Mouse (Mus musculus): Measurements from ENCODE around the gene Abcg8. TPM values are rescaled to one million over a fixed set of nuclear protein-coding genes. Genes with fewer than 3 reads are reported as not detected.

Gene Abcg8
- polyA plus RNA-seq, 1 experiment from 2014 or later = 0.17 TPM

DNA sequence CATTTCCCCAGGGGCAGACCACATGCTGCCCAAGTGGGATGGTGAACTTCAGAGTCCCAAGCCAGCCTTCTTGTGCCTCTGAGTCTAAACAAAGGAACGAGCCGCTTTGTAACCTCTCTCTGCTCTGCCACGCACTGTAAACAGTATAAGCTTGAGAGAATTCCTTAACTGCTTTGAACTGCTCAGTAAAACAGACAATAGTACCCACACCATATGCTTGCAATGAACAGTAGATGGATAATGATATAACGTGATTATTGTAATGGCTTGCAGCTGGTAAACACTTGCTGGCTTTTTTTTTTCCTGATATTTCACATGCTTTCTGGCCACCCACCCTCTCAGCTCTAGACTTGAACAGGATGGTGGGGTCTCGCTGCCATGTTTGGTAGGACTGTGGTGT is 11.9 kb downstream of the Abcg8 start:
- H3K9ac ChIP-seq (ENCODE audit: low read length) = no peak overlapping the region
- no peak overlapping the region for H3K4me3 ChIP-seq (ENCODE audit: low read length)
- no peak overlapping the region for H3K4me2 ChIP-seq (ENCODE audit: low read depth, low read length)
- H3K36me3 ChIP-seq (ENCODE audit: control insufficient read depth, insufficient read depth) = no peaks in the 10 kb centered on the region
- no peaks in the 10 kb centered on the region for H3K9me3 ChIP-seq (replicated peaks; ENCODE audit: control insufficient read depth, low read length)
- H3K27me3 ChIP-seq (ENCODE audit: control insufficient read depth, insufficient read depth, low read length) = peaks cover 4% of the 10 kb centered on the region; the same call in 1 of the 2 replicates
- ATAC-seq (replicated peaks; ENCODE audit: extremely low read depth, insufficient read depth, low FRiP score) = no peak
- 75% methylated on average over 5 of the region's 5 CpGs for WGBS
- H3K4me1 ChIP-seq (ENCODE audit: control insufficient read depth, insufficient read depth, low read length) = no peaks in the 10 kb centered on the region
- no peak overlapping the region for H3K27ac ChIP-seq (ENCODE audit: low read length)

DNA sequence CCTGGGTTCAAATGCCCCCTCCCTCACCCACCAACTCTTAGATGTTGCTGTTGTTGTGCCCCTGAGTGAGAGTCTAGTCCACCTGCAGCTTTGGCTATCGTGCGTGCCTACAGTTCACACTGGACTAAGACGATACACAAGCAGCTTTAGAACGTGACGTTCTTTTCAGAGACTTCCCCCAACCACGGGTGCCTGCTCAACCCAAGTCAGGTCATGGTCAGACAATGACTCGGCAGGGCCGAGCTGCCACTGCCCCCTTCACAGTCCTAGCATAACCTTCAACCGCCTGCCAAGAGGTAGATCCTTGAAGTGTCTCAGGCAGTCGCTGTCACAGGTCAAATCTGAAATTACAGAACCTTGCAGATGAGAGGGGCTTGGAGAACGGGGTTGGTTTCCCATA is 12.7 kb downstream of the Abcg8 start:
- 78% methylated on average over 11 of the region's 11 CpGs for WGBS
- no peaks in the 10 kb centered on the region for H3K36me3 ChIP-seq (ENCODE audit: control insufficient read depth, insufficient read depth)
- no peak for ATAC-seq (replicated peaks; ENCODE audit: extremely low read depth, insufficient read depth, low FRiP score)

DNA sequence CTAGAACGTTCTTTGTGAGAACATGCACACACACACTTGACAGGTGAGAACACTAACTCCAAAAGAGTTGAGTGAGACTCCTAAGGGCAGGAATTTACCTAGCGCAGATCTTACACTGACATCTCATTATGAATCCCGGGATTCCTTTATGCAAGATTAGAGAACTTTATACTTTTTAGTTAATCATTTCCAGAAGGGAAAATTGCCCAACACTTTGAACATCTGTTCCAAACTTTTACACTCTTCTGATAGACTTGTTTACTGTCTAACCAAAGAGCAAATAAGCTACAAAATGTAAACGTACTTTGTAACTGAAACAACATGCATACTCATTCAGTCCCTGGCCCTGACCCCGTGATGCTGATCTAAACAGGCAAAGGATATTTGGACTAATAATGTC is 13.2 kb downstream of the Abcg8 start:
- no peak overlapping the region for H3K9ac ChIP-seq (ENCODE audit: low read length)
- ATAC-seq (replicated peaks; ENCODE audit: extremely low read depth, insufficient read depth, low FRiP score) = no peak
- no peak overlapping the region for H3K4me3 ChIP-seq (ENCODE audit: low read length)
- H3K36me3 ChIP-seq (ENCODE audit: control insufficient read depth, insufficient read depth) = no peaks in the 10 kb centered on the region
- no peaks in the 10 kb centered on the region for H3K9me3 ChIP-seq (replicated peaks; ENCODE audit: control insufficient read depth, low read length)
- peaks cover 7% of the 10 kb centered on the region; the same call in 1 of the 2 replicates for H3K27me3 ChIP-seq (ENCODE audit: control insufficient read depth, insufficient read depth, low read length)
- H3K4me2 ChIP-seq (ENCODE audit: low read depth, low read length) = no peak overlapping the region
- H3K27ac ChIP-seq (ENCODE audit: low read length) = no peak overlapping the region
- WGBS = 67% methylated on average over 5 of the region's 5 CpGs
- H3K4me1 ChIP-seq (ENCODE audit: control insufficient read depth, insufficient read depth, low read length) = no peaks in the 10 kb centered on the region

More for the DNA sequence above, 12.7 kb downstream of the Abcg8 start:
- no peaks in the 10 kb centered on the region for H3K9me3 ChIP-seq (replicated peaks; ENCODE audit: control insufficient read depth, low read length)
- H3K4me3 ChIP-seq (ENCODE audit: low read length) = no peak overlapping the region
- no peak overlapping the region for H3K9ac ChIP-seq (ENCODE audit: low read length)
- no peaks in the 10 kb centered on the region for H3K4me1 ChIP-seq (ENCODE audit: control insufficient read depth, insufficient read depth, low read length)
- H3K27me3 ChIP-seq (ENCODE audit: control insufficient read depth, insufficient read depth, low read length) = peaks cover 6% of the 10 kb centered on the region; the same call in 1 of the 2 replicates
- H3K4me2 ChIP-seq (ENCODE audit: low read depth, low read length) = no peak overlapping the region
- H3K27ac ChIP-seq (ENCODE audit: low read length) = no peak overlapping the region

DNA sequence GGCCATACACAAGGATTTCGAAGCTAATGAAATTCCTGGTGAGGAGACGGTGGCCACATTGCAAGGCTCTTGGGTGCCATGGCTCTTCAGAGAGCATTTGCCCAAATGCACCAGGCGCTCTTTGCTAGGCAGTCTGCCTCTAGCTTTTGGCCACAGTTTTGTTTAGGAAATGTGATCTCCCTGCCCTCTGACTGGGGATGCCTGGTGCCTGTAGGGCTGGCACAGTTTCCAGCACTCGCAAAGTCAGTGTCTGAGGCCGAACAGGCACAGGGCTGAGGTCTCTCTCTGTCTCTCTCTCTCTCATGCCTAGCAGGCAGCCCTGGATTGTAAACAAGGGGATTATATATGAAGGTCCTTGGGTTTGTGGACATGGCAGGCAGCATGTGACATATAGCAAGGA is 14.0 kb downstream of the Abcg8 start:
- no peak for ATAC-seq (replicated peaks; ENCODE audit: extremely low read depth, insufficient read depth, low FRiP score)
- Histone ChIP-seq H3K9ac (ENCODE audit: low read length) (no peak overlapping the region), H3K4me1 (ENCODE audit: control insufficient read depth, insufficient read depth, low read length) (no peaks in the 10 kb centered on the region), H3K4me2 (ENCODE audit: low read depth, low read length) (no peak overlapping the region), H3K36me3 (ENCODE audit: control insufficient read depth, insufficient read depth) (no peaks in the 10 kb centered on the region), H3K27ac (ENCODE audit: low read length) (no peak overlapping the region), H3K4me3 (ENCODE audit: low read length) (no peak overlapping the region), H3K9me3 (replicated peaks; ENCODE audit: control insufficient read depth, low read length) (no peaks in the 10 kb centered on the region), H3K27me3 (ENCODE audit: control insufficient read depth, insufficient read depth, low read length) (peaks cover 7% of the 10 kb centered on the region; the same call in 1 of the 2 replicates)
- WGBS = 81% methylated on average over 5 of the region's 5 CpGs

DNA sequence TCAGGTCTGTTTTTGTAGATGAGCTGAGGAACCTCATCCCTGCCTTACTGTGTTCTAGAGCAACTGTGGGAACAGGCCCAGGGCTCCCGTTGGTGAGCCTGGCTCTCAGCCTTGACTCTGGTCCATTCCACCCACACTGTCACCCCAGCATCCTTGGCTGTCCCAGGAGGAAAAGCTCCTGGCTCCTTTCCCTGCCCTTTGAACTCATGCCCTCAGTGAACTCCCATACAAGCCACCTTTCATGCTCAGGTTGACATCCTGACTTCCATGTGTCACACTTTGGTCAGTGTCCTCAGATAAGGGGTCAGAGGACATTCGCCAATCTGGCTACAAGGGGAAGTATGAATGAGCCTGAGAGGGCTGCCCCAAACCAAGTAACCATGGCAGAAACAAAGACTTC is 17.6 kb downstream of the Abcg8 start:
- peaks cover 10% of the 10 kb centered on the region; the same call in 1 of the 2 replicates for H3K27me3 ChIP-seq (ENCODE audit: control insufficient read depth, insufficient read depth, low read length)
- H3K9me3 ChIP-seq (replicated peaks; ENCODE audit: control insufficient read depth, low read length) = no peaks in the 10 kb centered on the region
- no peak overlapping the region for H3K4me2 ChIP-seq (ENCODE audit: low read depth, low read length)
- H3K36me3 ChIP-seq (ENCODE audit: control insufficient read depth, insufficient read depth) = no peaks in the 10 kb centered on the region
- no peak for ATAC-seq (replicated peaks; ENCODE audit: extremely low read depth, insufficient read depth, low FRiP score)
- H3K4me1 ChIP-seq (ENCODE audit: control insufficient read depth, insufficient read depth, low read length) = no peaks in the 10 kb centered on the region
- H3K4me3 ChIP-seq (ENCODE audit: low read length) = no peak overlapping the region
- H3K9ac ChIP-seq (ENCODE audit: low read length) = no peak overlapping the region
- no peak overlapping the region for H3K27ac ChIP-seq (ENCODE audit: low read length)
- 61% methylated on average over 2 of the region's 2 CpGs for WGBS

DNA sequence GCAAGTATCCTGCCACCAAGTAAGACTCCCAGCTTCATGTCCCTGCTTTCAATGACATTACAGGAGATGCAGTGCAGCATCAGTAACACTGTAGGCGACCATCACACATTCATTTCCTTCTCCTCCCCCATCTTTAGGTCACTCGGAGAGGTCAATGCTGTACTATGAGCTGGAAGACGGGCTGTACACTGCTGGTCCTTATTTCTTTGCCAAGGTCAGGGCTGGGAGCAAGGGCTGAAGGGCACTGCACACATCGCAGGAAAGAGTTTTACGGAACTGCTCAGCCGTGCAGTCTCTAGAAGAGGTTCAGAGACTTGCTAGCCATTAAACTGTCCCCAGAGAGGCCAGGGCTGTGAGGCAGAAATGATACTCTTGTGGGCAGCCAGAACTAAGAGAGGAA is 20.4 kb downstream of the Abcg8 start:
- peaks cover 10% of the 10 kb centered on the region; the same call in 1 of the 2 replicates for H3K27me3 ChIP-seq (ENCODE audit: control insufficient read depth, insufficient read depth, low read length)
- H3K4me2 ChIP-seq (ENCODE audit: low read depth, low read length) = no peak overlapping the region
- no peaks in the 10 kb centered on the region for H3K9me3 ChIP-seq (replicated peaks; ENCODE audit: control insufficient read depth, low read length)
- no peak overlapping the region for H3K4me3 ChIP-seq (ENCODE audit: low read length)
- WGBS = 73% methylated on average over 6 of the region's 6 CpGs
- no peak overlapping the region for H3K9ac ChIP-seq (ENCODE audit: low read length)
- no peak for ATAC-seq (replicated peaks; ENCODE audit: extremely low read depth, insufficient read depth, low FRiP score)
- H3K4me1 ChIP-seq (ENCODE audit: control insufficient read depth, insufficient read depth, low read length) = no peaks in the 10 kb centered on the region
- H3K27ac ChIP-seq (ENCODE audit: low read length) = no peak overlapping the region
- H3K36me3 ChIP-seq (ENCODE audit: control insufficient read depth, insufficient read depth) = no peaks in the 10 kb centered on the region

DNA sequence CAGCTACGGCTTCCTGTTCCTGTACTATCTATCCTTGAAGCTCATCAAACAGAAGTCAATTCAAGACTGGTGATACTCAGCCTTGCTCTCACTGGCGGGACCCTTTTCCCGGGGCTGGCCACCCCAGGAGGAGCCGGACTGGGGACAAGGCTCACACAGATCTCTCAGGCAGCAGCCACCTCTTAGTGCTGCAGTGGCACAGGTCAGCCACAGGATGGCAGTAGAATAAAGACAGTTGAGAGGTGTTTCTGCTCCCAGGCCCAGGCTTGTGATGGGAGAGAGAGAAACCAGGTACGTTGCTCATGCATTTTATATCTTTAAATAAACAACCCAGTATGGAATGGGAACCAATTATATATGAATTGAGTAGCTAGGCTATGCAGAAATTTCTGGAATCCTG is 22.6 kb downstream of the Abcg8 start:
- Histone ChIP-seq H3K9ac (ENCODE audit: low read length) (no peak overlapping the region), H3K4me3 (ENCODE audit: low read length) (no peak overlapping the region), H3K4me1 (ENCODE audit: control insufficient read depth, insufficient read depth, low read length) (no peaks in the 10 kb centered on the region), H3K9me3 (replicated peaks; ENCODE audit: control insufficient read depth, low read length) (no peaks in the 10 kb centered on the region), H3K27ac (ENCODE audit: low read length) (no peak overlapping the region), H3K4me2 (ENCODE audit: low read depth, low read length) (no peak overlapping the region), H3K27me3 (ENCODE audit: control insufficient read depth, insufficient read depth, low read length) (0 out of 2 replicates have a peak, but pooled peaks cover 5% of the 10 kb centered on the region), H3K36me3 (ENCODE audit: control insufficient read depth, insufficient read depth) (no peaks in the 10 kb centered on the region)
- WGBS = 22% methylated on average over 5 of the region's 5 CpGs
- no peak; the same call in 1 of the 2 replicates for ATAC-seq (replicated peaks; ENCODE audit: extremely low read depth, insufficient read depth, low FRiP score)

DNA sequence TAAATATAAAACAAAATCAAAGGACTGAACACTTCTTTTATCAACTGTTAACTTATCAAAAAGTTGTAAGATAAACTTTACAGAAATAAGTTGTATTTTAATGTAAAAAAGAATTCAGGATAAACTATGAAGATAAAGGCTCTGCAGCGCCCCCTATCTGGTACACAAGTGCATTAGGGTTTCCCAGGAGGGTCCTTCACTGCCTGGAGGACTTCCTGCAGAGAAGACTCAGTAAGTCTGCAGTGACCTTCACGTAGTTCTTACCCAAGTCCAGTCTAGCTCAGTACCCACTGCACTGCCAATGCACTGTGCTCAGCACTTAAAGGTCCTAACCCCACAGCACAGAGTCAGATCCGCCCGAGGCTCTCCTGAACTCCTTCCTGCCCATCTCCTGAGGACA is 31.3 kb downstream of the Abcg8 start:
- Histone ChIP-seq H3K9ac (ENCODE audit: low read length) (no peak overlapping the region), H3K9me3 (replicated peaks; ENCODE audit: control insufficient read depth, low read length) (no peaks in the 10 kb centered on the region), H3K4me1 (ENCODE audit: control insufficient read depth, insufficient read depth, low read length) (no peaks in the 10 kb centered on the region), H3K4me3 (ENCODE audit: low read length) (no peak overlapping the region), H3K27me3 (ENCODE audit: control insufficient read depth, insufficient read depth, low read length) (no peaks in the 10 kb centered on the region), H3K4me2 (ENCODE audit: low read depth, low read length) (no peak overlapping the region), H3K36me3 (ENCODE audit: control insufficient read depth, insufficient read depth) (peaks cover 34% of the 10 kb centered on the region), H3K27ac (ENCODE audit: low read length) (no peak overlapping the region)
- no peak for ATAC-seq (replicated peaks; ENCODE audit: extremely low read depth, insufficient read depth, low FRiP score)
- WGBS = 62% methylated on average over 4 of the region's 4 CpGs

DNA sequence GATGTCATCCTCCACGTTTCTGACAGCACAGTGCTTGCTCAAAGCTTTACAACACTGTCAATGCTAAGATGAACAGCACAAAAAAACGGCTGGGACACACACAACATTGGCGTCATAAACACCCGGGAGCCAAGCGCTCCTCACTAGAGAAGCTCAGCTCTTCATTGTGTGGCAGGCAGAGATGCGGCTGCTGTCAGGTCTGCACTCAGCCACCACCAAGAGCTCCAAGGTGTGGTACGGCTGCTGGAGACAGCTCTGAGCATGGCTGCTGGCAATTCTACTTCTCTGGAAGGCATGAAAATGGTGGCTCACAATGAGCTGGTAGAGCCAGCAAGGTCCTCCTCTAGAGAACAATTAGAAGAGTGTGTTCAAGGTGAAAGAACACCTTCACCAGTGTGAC is 32.7 kb downstream of the Abcg8 start:
- H3K9ac ChIP-seq (ENCODE audit: low read length) = no peak overlapping the region
- no peaks in the 10 kb centered on the region for H3K4me1 ChIP-seq (ENCODE audit: control insufficient read depth, insufficient read depth, low read length)
- no peaks in the 10 kb centered on the region for H3K9me3 ChIP-seq (replicated peaks; ENCODE audit: control insufficient read depth, low read length)
- no peak overlapping the region; the same call in 1 of the 2 replicates for H3K27ac ChIP-seq (ENCODE audit: low read length)
- H3K4me2 ChIP-seq (ENCODE audit: low read depth, low read length) = no peak overlapping the region
- no peaks in the 10 kb centered on the region for H3K27me3 ChIP-seq (ENCODE audit: control insufficient read depth, insufficient read depth, low read length)
- no peak overlapping the region for H3K4me3 ChIP-seq (ENCODE audit: low read length)
- peaks cover 37% of the 10 kb centered on the region for H3K36me3 ChIP-seq (ENCODE audit: control insufficient read depth, insufficient read depth)
- no peak for ATAC-seq (replicated peaks; ENCODE audit: extremely low read depth, insufficient read depth, low FRiP score)
- 86% methylated on average over 7 of the region's 7 CpGs for WGBS

Data from heart, embryonic 16.5 days (tissue).